Mouse (Mus musculus): ENCODE results near the gene Slc25a39.

The Slc25a39 gene

DNA sequence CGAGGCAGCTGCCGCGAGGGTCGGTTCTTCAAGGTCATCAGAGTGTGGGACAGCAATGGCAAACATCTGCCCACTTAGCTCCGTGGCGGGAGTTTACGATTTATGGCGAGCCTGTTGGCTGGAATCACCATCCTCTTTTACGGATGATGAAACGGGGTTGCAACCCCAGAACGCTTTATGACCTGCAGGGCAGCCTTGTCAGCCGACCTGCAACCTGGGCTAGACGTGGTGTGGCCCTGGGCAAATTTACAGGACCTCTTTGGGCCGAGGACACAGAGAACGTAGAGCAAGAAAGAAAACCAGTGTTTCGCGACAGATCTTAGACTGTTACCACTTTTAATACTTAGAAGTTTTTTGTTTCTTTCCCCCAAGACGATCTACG, at the start of gene Slc25a39:
Slc25a39 (minus strand) TSS at position 113 of the 382 bp plus-strand sequence.
- DNase-seq, result no peak

DNA sequence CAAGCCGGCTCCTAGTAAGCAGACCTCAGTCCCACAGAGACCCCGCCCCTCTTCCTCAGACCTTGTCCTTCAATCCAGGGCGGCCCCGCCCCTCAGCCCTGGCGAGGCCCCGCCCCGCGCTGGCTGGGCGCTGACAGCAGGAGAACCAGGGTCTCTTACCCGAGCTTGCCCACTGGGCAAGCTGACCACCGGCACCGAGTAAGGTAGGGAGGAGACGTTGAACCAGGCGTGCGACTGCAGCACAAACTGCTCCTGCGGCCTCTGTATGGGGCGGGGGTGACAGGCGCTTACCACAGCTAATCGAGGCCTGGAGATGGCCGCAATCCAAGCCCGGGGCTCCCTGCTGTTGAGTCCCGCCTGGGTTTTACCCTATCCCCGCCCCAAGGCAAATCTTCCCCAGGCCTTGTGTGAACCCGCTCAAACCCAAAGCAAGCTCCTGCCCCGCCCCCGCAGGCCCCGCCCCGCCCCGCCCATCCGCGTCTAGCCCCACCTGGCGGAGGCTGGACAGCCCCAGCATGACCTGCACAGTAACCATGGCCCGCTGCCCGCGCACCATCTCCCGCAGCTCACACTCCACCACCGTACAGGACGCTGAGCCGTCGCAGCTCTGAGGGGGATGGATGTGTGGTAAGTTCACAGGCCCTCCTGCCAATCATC, 48.1 kb upstream of the Slc25a39 start:
- DNase-seq, result no peak

DNA sequence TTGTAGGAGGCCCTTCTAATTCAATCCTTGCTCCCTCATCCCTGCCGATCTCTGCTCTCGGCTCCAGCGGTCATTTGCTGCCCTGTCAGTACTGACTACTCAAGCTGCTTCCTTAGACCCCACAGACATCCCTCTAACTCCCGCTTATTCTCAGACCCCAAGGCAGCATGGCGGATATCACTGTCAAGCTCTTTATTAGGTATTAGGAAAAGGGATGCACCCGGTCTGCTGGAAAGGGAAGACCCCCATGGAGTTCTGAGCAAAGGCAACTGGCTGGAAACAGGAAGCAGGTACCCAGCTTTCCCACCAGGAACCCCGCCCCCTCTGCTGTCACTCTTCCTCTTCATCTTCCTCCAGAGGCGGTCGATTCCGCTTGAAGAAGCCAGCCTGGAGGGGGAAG, 45.4 kb upstream of the Slc25a39 start:
- no peak for DNase-seq

DNA sequence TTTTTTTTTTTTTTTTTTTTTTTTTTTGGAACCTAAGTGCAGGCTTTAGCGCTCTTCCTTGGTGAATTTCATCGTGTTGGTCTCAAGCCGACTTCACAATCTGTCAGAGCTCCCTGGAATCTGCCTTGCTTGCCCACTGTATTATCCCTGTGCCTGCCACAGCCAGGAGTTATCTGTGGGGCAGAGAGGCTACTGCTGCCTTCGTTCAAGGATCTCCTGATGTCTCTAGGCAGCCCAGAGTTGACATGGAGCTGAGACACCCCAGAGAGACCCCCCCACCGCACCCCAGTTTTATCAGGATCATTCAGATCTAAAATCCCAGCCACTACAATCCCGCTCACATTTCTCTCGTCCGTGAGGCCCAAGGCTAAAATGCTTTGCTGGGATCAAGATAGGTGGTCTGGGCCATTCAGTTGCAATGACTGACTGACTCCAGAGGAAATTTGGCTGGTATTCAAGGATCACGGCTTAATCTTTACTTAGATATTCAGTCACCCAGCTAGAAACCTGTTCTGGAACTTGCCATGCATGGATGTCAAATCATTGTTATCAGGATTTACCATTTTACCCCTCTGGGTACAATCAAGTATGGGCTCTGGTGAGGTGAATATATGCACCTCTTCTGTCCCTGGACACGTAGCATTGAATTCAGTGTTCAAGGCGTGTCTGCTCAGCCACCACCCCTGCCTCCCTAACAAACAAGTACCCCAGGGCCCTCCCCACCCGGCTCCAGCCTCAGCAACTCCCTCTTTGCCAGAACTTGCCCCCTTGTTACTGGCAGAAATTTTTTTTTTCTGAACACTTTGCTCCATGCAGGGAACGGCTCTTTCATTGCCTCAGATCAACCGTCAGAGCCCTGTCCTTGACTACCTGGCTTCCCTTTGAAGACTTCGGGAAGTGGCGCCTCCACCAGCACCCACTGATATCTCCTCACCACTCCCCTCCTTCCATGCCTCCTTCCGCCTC, 41.6 kb upstream of the Slc25a39 start:
- no peak for DNase-seq

DNA sequence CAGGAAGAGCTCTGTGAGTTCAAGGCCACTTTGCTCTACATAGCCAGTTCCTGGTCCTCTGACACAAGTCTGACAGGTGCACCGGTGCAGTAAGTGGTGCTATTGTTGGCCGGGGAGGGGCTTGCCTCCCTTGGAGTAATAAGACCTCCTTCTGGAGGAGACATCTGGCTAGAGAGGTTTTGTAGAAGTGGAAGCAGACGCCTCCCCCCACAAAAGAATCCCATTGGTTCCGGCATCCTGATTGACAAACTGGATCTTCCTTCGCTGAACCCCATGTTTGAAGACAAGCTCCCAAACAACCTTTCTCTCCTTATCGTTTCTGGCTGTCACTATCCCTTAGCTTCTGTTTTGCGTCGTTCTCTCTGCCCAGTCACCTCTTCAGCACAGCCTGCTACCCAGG, 40.6 kb upstream of the Slc25a39 start:
- no peak for DNase-seq

DNA sequence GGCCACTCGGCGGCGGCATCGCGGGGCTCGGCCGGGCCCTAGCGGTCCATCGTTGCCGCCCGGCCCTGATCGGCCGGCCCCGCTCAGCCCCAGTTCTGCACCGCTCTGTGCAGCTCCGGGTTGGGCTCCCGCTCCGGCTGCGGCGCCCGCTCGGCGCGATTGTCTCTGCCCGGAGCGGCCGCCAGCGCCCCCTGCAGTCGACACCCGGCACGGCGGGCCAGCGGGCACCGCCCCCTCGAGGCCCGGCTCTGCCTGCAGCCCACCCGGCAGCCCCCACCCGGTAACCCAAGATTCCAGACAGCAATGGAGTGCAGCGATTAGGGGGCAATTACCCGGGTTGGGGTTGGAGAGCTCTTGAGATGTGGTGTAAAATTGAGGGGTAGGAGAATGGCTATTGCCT, 39.8 kb upstream of the Slc25a39 start, which contains the start of gene Fam171a2:
Fam171a2 (minus strand) TSS at position 186 of the 400 bp plus-strand sequence.
- peak; percentile 84 for DNase-seq

DNA sequence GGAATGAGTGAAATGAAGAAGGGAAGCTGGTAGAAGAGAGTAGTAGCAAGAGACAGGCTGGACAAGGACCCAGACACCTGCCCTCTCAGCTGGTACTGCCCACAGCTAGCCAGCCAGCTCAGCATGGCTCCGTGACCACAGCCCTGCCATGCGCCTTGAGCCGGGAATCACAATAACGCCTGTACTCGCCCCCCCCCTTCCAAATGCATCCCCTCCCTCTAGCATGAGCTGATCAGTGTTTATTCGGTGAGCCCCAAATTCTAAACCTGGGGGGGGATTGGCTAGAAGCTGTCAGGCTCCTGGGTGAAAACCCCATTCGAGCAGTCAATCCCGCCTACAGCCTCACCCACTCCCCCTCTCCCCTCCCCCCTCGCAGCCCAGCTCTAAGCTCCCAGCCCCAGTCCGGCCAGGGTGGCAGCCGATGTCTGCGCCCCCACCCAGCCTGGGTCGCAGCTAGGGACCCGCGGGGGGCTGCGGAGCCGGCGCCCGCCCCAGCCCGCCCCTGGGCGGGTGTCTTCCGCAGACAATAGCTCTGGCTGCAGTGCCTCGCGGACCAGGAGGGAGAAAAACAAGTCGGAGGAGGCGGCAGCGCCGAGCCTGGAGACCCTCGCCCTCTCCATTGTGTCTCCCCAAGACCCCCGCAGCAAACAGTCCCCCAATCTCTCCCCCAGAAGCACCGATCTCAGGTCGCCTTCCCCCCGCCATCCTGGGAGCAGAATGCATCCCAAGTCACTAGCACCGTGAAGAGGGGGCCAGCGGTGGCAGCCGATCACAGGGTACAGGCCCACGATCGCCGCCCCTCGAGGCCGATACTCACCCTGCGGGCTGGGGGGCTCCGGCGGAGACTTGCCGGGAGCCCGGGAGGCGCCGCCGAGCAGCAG, 39.1 kb upstream of the Slc25a39 start:
- DNase-seq, result no peak

DNA sequence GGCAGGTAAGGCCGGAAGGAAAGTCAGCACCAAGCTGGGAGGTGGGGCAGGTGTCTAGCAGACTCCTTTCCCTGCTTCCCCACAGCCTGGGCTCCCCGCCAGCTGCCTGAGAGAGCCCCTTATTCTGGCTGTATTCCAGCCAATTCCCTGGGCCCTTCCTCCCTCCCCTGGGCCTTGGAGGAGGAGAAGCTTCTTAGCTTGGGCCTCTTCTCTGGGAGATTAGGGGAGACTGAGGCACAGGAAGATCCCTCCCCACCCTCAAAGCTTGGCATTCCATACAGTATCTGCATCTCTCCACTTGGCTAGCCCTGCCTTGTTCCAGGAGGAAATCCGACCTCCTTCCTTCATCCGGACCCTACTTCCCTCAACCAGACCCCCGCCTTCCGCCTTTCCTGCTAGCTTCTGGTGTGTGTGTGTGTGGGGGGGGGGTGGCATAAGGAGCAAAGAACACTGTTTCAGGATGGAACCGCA, 38.2 kb upstream of the Slc25a39 start:
- no peak for DNase-seq

DNA sequence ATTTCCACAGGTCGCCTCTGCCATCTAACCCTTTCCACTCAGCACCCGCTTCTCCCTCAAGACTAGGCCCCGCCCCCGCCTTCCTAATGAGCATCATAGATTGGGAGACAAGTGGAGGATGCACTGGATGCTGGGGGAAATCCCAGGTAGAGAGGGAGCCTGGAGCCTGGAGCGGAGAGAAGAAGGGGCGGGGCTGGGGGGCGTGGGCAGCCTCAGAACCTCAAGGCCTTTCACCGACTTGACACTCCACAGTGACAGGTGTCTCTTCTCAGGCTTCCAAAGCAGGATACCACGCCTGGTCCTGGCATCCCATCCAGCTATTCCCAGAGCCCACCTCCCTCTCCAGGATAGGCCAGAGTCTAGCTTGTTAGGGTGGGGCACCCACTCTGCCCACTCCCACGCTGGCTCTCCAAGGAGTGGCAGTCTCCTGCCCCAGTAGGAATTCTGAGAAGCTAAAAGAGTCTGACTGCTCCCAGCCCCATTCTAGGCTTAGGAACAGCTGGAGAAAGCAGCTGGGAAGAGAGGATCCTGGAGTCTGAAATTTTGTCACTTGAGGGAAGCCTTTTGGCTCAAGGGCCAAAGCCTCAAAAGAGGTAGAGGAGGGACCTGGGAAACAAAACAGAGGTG, 37.6 kb upstream of the Slc25a39 start:
- DNase-seq, result no peak

DNA sequence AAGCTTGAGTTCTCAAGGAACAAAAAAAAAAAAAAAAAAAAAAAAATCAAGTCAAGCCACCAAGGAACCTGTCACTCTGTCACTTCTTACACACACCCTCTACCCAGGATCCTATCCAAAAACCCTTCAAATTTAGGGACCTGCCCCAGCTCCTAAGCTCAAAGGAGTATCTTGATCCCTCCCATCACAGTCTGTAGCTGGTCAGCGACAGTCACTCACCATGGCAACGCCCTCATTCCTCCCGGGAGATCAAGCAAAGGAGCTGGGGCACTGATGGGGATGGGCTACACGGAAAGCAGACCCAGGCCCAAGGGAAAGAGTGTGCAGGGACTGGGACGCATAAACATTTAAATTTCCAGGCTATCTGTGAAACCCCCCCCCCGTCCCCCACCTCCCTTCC, 37.0 kb upstream of the Slc25a39 start:
- no peak for DNase-seq

DNA sequence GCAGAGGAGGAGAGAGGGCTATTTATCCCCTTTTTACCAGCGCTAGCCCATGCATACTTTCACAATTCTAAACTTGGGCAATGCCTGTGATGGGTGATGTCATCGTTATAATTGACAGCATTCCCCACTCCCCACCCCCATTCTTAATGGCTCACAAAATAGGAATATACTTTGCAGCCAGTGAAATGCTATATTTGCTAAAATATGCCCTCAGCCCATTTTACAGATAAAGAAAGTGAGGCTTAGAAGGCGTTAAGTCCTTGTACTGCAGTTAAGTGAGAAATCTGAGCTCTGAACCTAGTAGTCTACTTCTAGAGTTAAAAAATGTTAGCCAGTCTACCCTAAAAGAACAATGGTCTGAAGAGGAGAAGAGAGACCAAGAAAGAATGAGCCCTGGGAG, 36.6 kb upstream of the Slc25a39 start:
- no peak for DNase-seq

DNA sequence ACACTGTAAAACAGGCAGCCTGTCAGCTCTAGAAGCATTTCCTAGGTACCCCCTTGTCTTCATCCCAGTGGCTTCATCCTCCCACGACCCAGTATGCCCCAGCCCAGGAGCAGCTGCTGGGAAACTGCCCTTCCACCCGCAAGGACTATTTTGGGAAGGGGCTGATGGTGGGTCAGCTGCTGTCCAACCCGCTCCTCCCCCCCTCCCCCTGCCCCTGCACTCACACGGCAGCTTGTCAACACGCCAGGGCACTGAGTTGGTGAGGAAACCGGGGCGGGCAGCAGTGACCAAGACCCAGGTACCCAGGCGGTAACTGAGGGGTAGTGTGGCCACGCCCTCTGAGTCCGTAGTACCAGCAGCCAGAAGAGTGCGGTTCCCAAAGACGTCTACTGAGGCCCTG, 36.0 kb upstream of the Slc25a39 start:
- DNase-seq, result no peak

DNA sequence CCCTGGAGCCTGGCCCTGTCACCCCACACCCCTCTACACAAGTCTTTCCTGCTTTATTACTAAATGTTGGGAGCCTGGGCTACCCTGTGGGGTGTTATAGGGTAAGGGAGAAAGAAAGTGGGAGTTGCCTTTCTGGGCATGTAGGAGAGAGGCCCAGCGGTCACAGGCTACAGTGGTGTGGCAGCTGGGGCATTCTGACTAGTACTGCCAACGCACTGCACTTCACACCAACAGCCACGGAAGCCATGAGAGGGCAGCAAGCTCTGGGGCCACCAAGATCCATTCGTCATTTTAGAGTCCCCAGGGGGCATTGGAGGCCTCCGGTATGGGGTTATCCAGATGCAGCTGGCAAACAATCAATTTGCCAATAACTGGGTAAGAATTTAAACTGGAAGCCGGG, 34.3 kb upstream of the Slc25a39 start:
- DNase-seq, result no peak

DNA sequence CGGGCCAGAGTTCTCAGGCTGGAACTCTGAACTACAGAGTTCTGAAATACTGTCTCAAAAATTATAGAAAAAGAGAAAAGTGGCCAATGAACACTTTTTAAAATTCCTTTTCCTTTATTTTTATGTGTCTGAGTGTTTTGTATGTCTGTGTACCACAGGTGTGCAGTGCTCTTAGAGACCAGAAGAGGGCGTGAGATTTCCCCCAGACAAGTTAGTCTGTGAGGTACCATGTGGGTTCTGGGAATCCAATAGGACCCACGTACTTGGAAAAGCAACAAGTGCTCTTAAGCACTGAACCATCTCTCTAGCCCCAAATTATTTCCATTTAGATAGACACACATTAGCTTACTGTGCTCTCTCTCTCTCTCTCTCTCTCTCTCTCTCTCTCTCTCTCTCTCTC, 33.7 kb upstream of the Slc25a39 start:
- DNase-seq, result no peak

DNA sequence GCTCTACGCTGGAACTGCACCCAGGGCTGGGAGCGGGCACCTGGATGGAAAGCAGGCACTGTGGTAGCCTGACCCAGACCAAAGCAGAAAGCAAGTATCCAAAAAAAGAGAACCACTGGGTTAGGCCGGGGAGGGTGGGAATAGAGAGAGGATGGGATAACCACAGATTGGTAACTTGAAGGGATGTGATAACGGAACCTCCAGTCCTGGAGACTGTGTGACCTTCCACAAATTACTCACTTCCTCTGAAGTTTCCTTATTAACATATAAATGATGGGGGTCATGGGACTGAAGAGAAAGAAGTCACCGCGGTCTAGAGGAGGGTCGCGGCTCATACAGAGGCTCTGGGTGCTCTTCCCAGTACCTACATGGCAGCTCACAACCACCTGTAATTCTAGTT, 32.5 kb upstream of the Slc25a39 start:
- DNase-seq, result no peak

DNA sequence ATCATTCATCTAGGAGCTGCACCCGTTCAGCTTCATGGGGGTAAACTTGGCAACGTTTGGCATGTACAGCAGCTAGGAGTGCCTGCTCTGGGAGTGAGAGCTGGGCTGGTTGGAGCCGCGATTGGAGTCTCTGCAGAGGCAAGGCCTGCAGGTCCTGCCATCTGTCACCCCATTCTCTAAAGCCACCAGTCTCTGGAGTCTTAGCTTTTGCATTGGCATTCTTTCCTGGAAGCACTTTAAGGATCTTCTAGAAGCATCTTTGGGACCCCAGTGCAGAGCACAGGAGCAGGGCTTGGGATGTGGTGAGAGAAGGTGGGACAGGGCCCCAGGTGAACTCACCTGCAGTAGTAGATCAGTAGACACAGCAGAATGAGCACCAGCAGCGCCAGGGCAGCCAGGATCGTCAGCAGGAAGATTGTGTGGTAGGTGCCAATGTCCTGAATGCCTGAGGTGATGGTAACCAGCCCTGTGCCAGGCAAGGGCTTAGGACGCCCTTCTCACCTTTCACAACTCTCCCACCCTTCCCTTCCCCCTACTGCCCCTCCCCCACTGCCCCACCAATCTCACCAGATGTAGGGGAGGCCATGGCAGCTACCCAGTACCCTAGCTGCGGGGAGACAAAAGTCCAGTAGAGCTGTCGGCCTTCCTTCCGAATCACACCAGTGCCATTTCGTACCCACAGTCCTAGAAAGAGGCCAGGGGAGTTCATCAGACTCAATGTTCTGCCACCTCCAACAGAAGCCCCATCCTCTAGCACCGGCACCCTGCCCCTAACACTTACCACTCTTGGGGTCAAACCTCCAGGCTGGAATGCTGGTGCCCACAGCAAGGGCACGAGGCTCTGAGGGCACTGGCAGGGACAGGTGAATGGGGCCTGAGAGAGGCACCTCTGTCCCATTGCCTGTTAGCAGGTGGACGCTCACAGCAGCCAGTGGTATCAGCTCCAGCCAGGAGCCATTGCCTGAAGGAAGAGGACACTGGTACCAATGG, 31.6 kb upstream of the Slc25a39 start:
- peak; percentile 37 for DNase-seq

DNA sequence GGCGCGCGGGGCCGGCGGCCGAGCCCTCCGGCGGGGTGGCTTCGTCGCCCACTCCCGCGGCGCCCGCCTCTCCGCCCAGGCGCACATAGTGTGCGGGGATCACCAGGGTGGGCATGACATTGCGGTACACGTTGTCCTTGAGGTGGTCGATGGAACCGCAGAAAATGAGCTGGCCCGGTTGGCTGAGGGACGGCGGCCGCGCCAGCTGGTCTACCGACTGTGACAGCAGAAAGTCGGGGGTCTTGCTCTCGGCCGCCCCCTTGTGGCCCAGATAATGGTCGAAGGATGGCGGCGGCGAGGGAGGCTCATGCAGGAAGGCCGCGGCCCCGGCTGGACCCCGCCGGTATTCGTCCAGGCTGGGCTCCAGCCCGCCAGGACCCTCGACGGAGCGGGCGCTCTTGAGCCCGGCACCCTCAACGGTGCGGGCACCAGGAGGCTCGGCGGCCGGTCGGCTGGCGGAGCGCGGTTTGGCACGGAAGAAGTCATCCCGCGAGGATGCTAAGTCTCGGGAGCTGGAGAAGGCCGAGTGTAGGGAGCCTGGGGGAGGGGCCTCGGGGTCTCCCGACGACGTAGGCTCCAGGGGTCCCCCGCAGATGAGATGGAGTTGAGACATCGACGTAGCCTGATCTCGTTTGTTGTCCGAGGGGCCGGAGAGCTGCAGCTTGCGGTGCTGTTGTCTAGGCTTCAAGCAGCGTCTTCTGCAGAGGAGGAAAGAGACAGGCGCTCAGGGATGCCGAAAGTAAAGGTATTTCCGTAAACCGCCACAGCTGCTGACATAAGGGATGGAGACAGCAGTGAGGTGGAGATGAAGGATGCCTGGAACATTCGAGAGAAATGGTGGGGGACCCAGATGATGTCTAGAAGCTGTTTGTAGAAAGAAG, 30.7 kb upstream of the Slc25a39 start:
- peak; percentile 80 for DNase-seq

DNA sequence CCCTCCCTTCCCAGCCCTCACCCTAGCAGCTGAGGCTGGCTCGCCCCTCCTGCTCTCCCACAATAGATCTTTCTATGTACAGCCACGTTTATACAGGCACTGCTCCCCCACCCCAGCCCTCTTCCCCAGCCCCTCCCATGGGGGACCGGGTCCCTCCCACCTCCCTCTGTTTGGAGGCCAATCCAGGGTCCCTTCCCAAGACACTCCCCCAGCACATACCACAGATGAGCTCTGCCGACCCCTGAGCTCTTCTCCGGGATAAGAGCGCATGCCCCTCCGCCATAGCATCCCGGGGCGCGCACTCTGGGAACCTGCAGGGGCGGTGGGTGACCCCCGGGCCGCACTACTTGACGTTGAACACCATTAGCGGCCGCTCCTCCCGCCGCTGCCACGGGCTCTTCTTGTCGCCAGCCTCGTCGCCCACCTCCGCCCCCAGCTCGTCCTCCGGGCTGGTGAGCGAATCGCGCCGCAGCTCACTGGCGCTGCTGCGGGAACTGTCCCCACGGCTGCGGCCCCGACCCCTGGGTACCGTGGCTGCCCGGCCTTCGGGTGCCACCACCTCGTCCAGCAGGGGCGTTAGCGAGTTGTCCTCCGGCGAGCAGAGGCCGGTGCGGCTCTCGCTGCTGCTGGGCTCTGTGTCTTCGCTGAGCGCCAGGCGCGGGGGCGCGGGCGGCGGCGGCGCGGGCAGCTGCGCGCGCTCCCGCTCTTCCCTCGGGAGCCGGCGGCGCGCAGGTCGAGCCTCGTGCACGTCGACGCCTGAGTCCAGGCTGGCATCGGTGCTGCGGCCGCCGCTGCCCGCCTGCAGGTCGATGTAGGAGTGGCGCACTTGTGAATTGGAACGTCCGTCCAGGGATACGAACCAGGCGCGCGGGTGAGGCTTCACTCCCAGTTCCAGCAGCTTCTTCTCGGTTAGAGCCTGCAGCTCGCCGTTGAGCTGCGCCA, 29.6 kb upstream of the Slc25a39 start:
- DNase-seq, result peak; percentile 83

DNA sequence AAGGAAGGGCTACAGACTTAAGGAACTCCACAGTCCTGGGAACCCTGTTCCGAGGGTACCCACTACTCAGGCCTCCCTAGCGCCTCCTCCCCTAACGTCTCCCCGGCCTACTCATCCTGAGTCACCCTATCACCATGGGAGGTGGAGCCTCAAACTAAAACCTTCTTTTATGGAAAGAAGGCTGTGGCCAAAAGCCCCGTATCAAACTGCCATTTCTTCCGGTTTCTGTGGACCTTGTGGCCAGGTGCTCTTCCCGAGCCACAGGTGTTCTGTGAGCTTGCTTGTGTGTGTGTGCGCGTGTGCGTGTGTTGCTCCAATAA, 28.7 kb upstream of the Slc25a39 start:
- no peak for DNase-seq
